Mouse (Mus musculus): Measurements from ENCODE around the gene H2-DMb1. TPM values are rescaled to one million over a fixed set of nuclear protein-coding genes. Genes with fewer than 3 reads are reported as not detected.

H2-DMb1 gene
- polyA plus RNA-seq, 1 experiment = 146 TPM

DNA sequence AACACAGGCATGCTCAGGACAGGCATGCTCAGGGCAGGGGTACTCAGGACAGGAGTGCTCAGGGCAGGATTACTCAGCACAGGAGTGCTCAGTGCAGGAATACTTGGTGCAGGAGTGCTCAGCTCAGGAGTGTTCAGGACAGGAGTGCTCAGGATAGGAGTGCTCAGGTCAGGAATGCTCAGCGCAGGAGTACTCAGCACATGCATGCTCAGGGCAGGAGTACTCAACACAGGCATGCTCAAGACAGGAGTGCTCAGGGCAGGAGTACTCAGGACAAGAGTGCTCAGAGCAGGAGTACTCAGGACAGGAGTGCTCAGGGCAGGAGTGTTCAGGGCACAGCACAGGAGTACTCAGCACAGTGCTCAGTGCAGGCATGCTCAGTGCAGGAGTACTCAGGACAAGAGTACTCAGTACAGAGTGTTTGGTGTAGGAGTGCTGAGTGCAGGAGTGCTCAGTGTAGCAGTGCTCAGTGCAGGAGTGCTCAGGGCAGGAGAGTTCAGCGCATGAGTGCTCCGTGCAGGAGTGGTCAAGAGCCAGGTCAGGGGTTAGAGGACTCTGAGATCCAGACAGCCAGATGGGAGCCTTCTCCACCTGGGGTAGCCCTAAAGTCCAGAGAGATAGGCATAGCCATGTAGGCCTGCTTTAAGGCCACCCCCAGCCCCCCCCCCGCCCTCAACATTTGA lies 50.0 kb downstream of the H2-DMb1 start:
- Histone ChIP-seq H3K4me3 (replicated peaks; ENCODE audit: extremely low read depth, low read depth, low read length) (no peak overlapping the region), H3K4me1 (ENCODE audit: control insufficient read depth, insufficient read depth, low read length) (peaks cover 10% of the 10 kb centered on the region)
- 80% methylated on average over 4 of the region's 4 CpGs for WGBS
- DNase-seq = no peak
- TF ChIP-seq POLR2A (IDR thresholded peaks at IDR 0.05; ENCODE audit: borderline replicate concordance, extremely low read depth, low read depth, low read length) (no peak), CTCF (IDR thresholded peaks at IDR 0.05; ENCODE audit: insufficient read depth, low read length) (no peak)

- Histone ChIP-seq H3K4me3 (replicated peaks; ENCODE audit: extremely low read depth, low read depth, low read length) (peak within 1 kb of the TSS; percentile 95), H3K4me1 (ENCODE audit: control insufficient read depth, insufficient read depth, low read length) (peaks cover 10% of the 10 kb centered on the region)
- no peak for DNase-seq
- WGBS = 73% methylated on average over 5 of the region's 5 CpGs
- no peak for TF ChIP-seq CTCF (IDR thresholded peaks at IDR 0.05; ENCODE audit: insufficient read depth, low read length)
- TF ChIP-seq POLR2A (IDR thresholded peaks at IDR 0.05; ENCODE audit: borderline replicate concordance, extremely low read depth, low read depth, low read length) = no peak
Observed at GRCm38 (mm10) chr17:34203444-34203843, 50.6 kb downstream of the H2-DMb1 start, which contains the start of gene Tap2. TSS of gene Tap2 (plus strand) at chr17:34203527.

DNA sequence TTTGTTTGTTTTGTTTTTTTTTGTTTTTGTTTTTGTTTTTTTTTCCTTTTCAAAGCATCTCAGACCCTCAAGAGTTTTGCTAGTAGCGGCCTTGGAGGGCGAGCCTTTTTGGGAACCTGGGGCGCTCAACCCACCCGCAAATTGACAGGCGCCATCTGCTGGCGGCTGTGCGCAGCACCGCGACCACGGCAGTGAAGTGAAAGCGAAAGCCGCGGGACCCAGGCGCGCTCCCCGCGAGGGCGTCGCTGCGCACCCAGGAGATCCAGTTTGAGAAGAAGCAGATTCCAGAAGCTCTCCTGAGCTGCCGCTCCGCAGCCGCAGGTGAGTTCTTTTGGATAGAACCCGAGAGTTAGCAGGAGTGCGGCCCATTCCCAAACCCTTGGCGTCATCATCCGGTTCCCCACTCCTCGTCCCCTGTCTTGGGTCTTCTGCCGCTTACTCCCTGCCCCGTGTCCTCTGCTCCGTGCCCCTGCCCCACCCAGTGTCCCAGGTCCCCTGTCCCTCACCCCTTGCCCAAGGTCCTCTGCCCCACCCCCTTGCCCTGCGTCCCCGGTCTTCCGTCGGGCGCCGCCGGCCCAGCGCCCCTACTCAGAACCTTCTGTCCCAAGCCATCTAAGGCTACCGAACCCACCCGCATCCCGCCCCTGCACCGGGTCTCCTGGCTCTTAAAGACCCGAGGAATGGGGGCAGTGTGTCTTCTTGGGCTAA lies 51.6 kb downstream of the H2-DMb1 start:
- TF ChIP-seq CTCF (IDR thresholded peaks at IDR 0.05; ENCODE audit: insufficient read depth, low read length) (peak; percentile 74), POLR2A (IDR thresholded peaks at IDR 0.05; ENCODE audit: borderline replicate concordance, extremely low read depth, low read depth, low read length) (peak; percentile 72; the same call in 1 of the 2 replicates)
- peak; percentile 93 for DNase-seq
- H3K4me1 ChIP-seq (ENCODE audit: control insufficient read depth, insufficient read depth, low read length) = peaks cover 7% of the 10 kb centered on the region
- WGBS = under 1% methylated on average over 44 of the region's 44 CpGs
- H3K4me3 ChIP-seq (replicated peaks; ENCODE audit: extremely low read depth, low read depth, low read length) = peak overlapping the region; percentile 95

DNA sequence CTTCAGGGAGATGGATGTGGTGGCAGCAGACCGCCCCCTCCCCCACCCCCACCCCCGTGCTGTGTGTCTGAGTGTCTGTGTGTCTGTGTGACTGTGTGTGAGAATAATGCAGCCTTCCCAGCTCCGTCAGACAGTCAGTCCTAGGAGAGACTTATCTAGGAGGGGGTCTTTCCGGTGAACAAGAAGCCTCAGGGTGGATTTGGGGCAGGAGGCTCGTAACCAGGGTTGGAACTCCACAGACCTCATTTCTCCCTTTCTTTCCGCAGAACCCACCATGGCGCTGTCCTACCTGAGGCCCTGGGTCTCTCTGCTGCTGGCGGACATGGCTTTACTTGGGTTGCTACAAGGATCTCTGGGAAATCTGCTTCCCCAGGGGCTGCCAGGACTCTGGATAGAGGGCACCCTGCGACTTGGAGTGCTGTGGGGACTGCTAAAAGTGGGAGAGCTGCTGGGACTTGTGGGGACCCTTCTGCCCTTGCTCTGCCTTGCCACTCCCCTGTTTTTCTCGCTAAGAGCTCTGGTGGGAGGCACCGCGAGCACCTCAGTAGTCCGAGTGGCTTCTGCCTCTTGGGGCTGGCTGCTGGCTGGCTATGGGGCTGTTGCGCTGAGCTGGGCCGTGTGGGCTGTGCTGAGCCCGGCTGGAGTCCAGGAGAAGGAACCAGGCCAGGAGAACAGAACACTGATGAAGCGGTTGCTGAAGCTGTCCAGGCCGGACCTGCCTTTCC lies 52.3 kb downstream of the H2-DMb1 start:
- WGBS = 8% methylated on average over 18 of the region's 18 CpGs
- Histone ChIP-seq H3K4me3 (replicated peaks; ENCODE audit: extremely low read depth, low read depth, low read length) (peak overlapping the region; percentile 95), H3K4me1 (ENCODE audit: control insufficient read depth, insufficient read depth, low read length) (peaks cover 7% of the 10 kb centered on the region)
- TF ChIP-seq POLR2A (IDR thresholded peaks at IDR 0.05; ENCODE audit: borderline replicate concordance, extremely low read depth, low read depth, low read length) = 0 out of 2 replicates have a peak, but pooled peaks have one; percentile 3
- TF ChIP-seq CTCF (IDR thresholded peaks at IDR 0.05; ENCODE audit: insufficient read depth, low read length) = no peak
- peak; percentile 37 for DNase-seq

DNA sequence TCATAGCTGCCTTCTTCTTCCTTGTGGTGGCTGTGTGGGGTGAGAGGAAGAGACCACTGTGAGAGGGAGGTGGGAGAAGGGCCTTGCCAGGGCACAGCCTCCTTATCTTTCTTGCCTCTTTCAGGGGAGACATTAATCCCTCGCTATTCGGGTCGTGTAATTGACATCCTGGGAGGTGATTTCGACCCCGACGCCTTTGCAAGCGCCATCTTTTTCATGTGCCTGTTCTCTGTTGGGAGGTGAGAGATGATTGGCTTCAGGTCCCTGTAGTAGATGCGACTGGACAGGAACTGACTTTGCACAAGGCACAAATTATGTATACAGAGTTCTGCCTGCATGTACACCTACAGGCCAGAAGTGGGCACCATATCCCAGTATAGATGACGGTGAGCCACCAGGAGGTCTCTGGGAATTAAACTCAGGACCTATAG lies 52.9 kb downstream of the H2-DMb1 start:
- 16% methylated on average over 9 of the region's 9 CpGs for WGBS
- Histone ChIP-seq H3K4me1 (ENCODE audit: control insufficient read depth, insufficient read depth, low read length) (peaks cover 7% of the 10 kb centered on the region), H3K4me3 (replicated peaks; ENCODE audit: extremely low read depth, low read depth, low read length) (peak overlapping the region; percentile 95)
- peak; percentile 41 for DNase-seq
- no peak for TF ChIP-seq POLR2A (IDR thresholded peaks at IDR 0.05; ENCODE audit: borderline replicate concordance, extremely low read depth, low read depth, low read length)
- TF ChIP-seq CTCF (IDR thresholded peaks at IDR 0.05; ENCODE audit: insufficient read depth, low read length) = peak; percentile 48

GRCm38 (mm10) chr17:34206731-34207130 lies 53.9 kb downstream of the H2-DMb1 start:
- TF ChIP-seq POLR2A (IDR thresholded peaks at IDR 0.05; ENCODE audit: borderline replicate concordance, extremely low read depth, low read depth, low read length) = no peak
- TF ChIP-seq CTCF (IDR thresholded peaks at IDR 0.05; ENCODE audit: insufficient read depth, low read length) = no peak
- Histone ChIP-seq H3K4me1 (ENCODE audit: control insufficient read depth, insufficient read depth, low read length) (peaks cover 7% of the 10 kb centered on the region), H3K4me3 (replicated peaks; ENCODE audit: extremely low read depth, low read depth, low read length) (no peak overlapping the region)
- WGBS = 90% methylated on average over 5 of the region's 5 CpGs
- no peak for DNase-seq

- peaks cover 7% of the 10 kb centered on the region for H3K4me1 ChIP-seq (ENCODE audit: control insufficient read depth, insufficient read depth, low read length)
- 56% methylated on average over 3 of the region's 3 CpGs for WGBS
- no peak overlapping the region for H3K4me3 ChIP-seq (replicated peaks; ENCODE audit: extremely low read depth, low read depth, low read length)
- no peak for TF ChIP-seq POLR2A (IDR thresholded peaks at IDR 0.05; ENCODE audit: borderline replicate concordance, extremely low read depth, low read depth, low read length)
- no peak for TF ChIP-seq CTCF (IDR thresholded peaks at IDR 0.05; ENCODE audit: insufficient read depth, low read length)
- DNase-seq = no peak
Observed at GRCm38 (mm10) chr17:34207456-34207855, 54.6 kb downstream of the H2-DMb1 start.

DNA sequence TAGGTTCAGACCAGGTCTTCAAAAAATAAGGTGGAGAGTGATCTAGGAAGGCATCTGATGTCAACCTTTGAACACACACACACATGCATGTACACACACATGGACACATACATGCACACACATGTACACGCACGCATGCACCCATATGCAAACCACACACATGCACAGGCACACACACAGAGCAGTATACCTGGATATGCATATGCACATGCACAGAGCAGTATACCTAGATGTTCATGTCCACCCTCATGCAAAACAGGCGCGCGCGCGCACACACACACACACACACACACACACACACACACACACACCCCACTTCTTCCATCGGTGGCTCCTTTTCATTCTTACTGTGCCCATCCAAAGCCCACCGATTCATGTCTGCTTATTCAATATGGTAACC lies 55.0 kb downstream of the H2-DMb1 start:
- Histone ChIP-seq H3K4me3 (replicated peaks; ENCODE audit: extremely low read depth, low read depth, low read length) (no peak overlapping the region), H3K4me1 (ENCODE audit: control insufficient read depth, insufficient read depth, low read length) (peaks cover 7% of the 10 kb centered on the region)
- TF ChIP-seq CTCF (IDR thresholded peaks at IDR 0.05; ENCODE audit: insufficient read depth, low read length) (no peak), POLR2A (IDR thresholded peaks at IDR 0.05; ENCODE audit: borderline replicate concordance, extremely low read depth, low read depth, low read length) (no peak)
- DNase-seq = no peak
- 93% methylated on average over 9 of the region's 9 CpGs for WGBS

- no peak for TF ChIP-seq CTCF (IDR thresholded peaks at IDR 0.05; ENCODE audit: insufficient read depth, low read length)
- H3K4me1 ChIP-seq (ENCODE audit: control insufficient read depth, insufficient read depth, low read length) = peaks cover 7% of the 10 kb centered on the region
- WGBS = 47% methylated on average over 10 of the region's 10 CpGs
- H3K4me3 ChIP-seq (replicated peaks; ENCODE audit: extremely low read depth, low read depth, low read length) = no peak overlapping the region
- DNase-seq = no peak
Observed at GRCm38 (mm10) chr17:34208421-34208820, 55.5 kb downstream of the H2-DMb1 start.
